ENCODE assay signal across 11 mouse cellular contexts in the genomic region with DNA sequence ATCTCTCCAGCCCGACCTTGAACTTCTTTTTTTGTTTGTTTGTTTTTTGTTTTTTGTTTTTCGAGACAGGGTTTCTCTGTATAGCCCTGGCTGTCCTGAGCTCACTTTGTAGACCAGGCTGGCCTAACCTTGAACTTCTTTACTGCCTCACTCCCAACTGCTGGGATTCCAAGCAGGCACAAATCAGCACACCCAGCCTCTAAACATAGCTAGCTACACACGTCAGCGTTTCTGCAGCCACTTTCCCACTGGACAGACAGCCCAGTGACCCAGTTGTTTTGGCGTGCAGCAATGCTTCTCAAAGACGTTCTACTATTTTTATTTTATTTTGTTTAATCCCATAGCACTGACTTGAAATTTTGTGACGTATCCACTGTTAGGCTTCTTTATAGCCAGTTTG. TPM values are rescaled to one million over a fixed set of nuclear protein-coding genes. Genes with fewer than 3 reads are reported as not detected.
DNase-seq lines count a peak whose midpoint lies in the region; ATAC-seq lines count a peak whose summit lies in the region.
"Had no signal": no experiment of that assay in that cellular context is flagged by ENCODE, and none has a peak within 500 bp of the region (broad histone marks: within the 10 kb centered on the region; RNA-seq: fewer than 3 reads in every experiment).

No protein-coding gene starts in this region.

- H3K27ac ChIP-seq in limb, embryonic 10.5 days, result no peak overlapping the region; the same call in 1 of the 2 replicates

- peaks cover 20% of the 10 kb centered on the region for H3K4me1 ChIP-seq in limb, embryonic 10.5 days

- ATAC-seq in granulocyte monocyte progenitor cell, adult 5-6 weeks (replicated peaks; ENCODE audit: poor library complexity, severe bottlenecking), result no peak

- intact Hi-C loops in heart, postnatal 25 days (cut with DNase I), result loop anchor here (2.0 kb wide), 1 partner anchor 53 kb away; the partner anchor contains the start of gene Cbfb
- intact Hi-C loops in gastrocnemius, postnatal 14 days (cut with DNase I; ENCODE audit: low total_unique reads), result loop anchor here (2.0 kb wide), 1 partner anchor 39 kb away; no protein-coding TSS in a partner anchor

- DNase-seq in heart, adult 11 months, result peak; percentile 73
- no peak for DNase-seq in heart, postnatal 25 days (ENCODE audit: low spot score)
- DNase-seq in ES-CJ7 (ENCODE audit: low read depth, low spot score), result peak; percentile 44
- DNase-seq in gastrocnemius, postnatal 14 days, result peak; percentile 27
- no peak for DNase-seq in limb, embryonic 10.5 days (ENCODE audit: low spot score)
- no peak for DNase-seq in layer of hippocampus, postnatal 36 days
- DNase-seq in kidney, adult 8-10 months, result no peak
- DNase-seq: cerebellum, adult 2 months had no signal

- H3K27me3 ChIP-seq in limb, embryonic 10.5 days (ENCODE audit: low read depth, poor library complexity, severe bottlenecking), result no peaks in the 10 kb centered on the region

- WGBS in limb, embryonic 10.5 days, result 83% methylated on average over 7 of the region's 7 CpGs

- H3K4me3 ChIP-seq in limb, embryonic 10.5 days, result peak overlapping the region; percentile 97; the same call in 1 of the 2 replicates

- H3K9me3 ChIP-seq in limb, embryonic 10.5 days (replicated peaks), result no peaks in the 10 kb centered on the region
- H3K9me3 ChIP-seq: G1E had no signal

- no peaks in the 10 kb centered on the region for H3K36me3 ChIP-seq in limb, embryonic 10.5 days

RNA-seq across cellular contexts. Expression of gene D230025D16Rik, which starts 1.1 kb away (rescaled TPM):
- total RNA-seq in heart, postnatal 25 days (2021), result 10 to 100 TPM; 18.5 to 19.5 TPM
- total RNA-seq in gastrocnemius, postnatal 14 days (2021), result 10 to 100 TPM; 14.6 to 18.7 TPM
- polyA plus RNA-seq in limb, embryonic 10.5 days (2016; fragmentation: Nextera tagmentation; extraction: Ambion mirVana), result 25.4 and 26.6 TPM in 2 replicates
- total RNA-seq in granulocyte monocyte progenitor cell, adult 5-6 weeks (2014; fragmentation: Nextera tagmentation), result 30.9 and 41.0 TPM in 2 replicates
- total RNA-seq in granulocyte monocyte progenitor cell, adult 5-6 weeks (2017), result 21.8 and 25.7 TPM in 2 replicates
- 10 to 100 TPM; 36.5 to 39.2 TPM for total RNA-seq in layer of hippocampus, postnatal 36 days (2021)

RNA-seq across cellular contexts. Expression of gene B3gnt9, which starts 31.1 kb away (rescaled TPM):
- total RNA-seq in heart, postnatal 25 days (2021), result 1 to 10 TPM; 4.1 to 4.9 TPM
- 1 to 10 TPM; 5.1 to 6.1 TPM for total RNA-seq in gastrocnemius, postnatal 14 days (2021)
- polyA plus RNA-seq in limb, embryonic 10.5 days (2016; fragmentation: Nextera tagmentation; extraction: Ambion mirVana), result 1.4 and 1.7 TPM in 2 replicates
- total RNA-seq in granulocyte monocyte progenitor cell, adult 5-6 weeks (2014; fragmentation: Nextera tagmentation), result 0.32 TPM in 1 of 2 replicates, not detected in the other
- total RNA-seq in granulocyte monocyte progenitor cell, adult 5-6 weeks (2017), result 1.0 TPM in 1 of 2 replicates, not detected in the other
- 1 to 10 TPM; 2.2 to 2.6 TPM for total RNA-seq in layer of hippocampus, postnatal 36 days (2021)

RNA-seq across cellular contexts. Expression of gene Tradd, which starts 40.6 kb away (rescaled TPM):
- total RNA-seq in heart, postnatal 25 days (2021), result 1 to 10 TPM; 4.4 to 6.9 TPM
- 1 to 10 TPM; 2.8 to 3.9 TPM for total RNA-seq in gastrocnemius, postnatal 14 days (2021)
- polyA plus RNA-seq in limb, embryonic 10.5 days (2016; fragmentation: Nextera tagmentation; extraction: Ambion mirVana), result 11.4 and 12.1 TPM in 2 replicates
- total RNA-seq in granulocyte monocyte progenitor cell, adult 5-6 weeks (2014; fragmentation: Nextera tagmentation), result 8.7 and 9.4 TPM in 2 replicates
- total RNA-seq in granulocyte monocyte progenitor cell, adult 5-6 weeks (2017), result 15.8 and 21.0 TPM in 2 replicates
- 1 to 10 TPM; 8.2 to 9.0 TPM for total RNA-seq in layer of hippocampus, postnatal 36 days (2021)

RNA-seq across cellular contexts. Expression of gene Fbxl8, which starts 40.6 kb away (rescaled TPM):
- 1 to 10 TPM; 2.4 to 2.7 TPM for total RNA-seq in heart, postnatal 25 days (2021)
- total RNA-seq in gastrocnemius, postnatal 14 days (2021), result 1 to 10 TPM; 1.3 TPM
- 0.81 and 1.1 TPM in 2 replicates for polyA plus RNA-seq in limb, embryonic 10.5 days (2016; fragmentation: Nextera tagmentation; extraction: Ambion mirVana)
- 0.21 and 4.4 TPM in 2 replicates for total RNA-seq in granulocyte monocyte progenitor cell, adult 5-6 weeks (2014; fragmentation: Nextera tagmentation)
- 1.7 and 3.6 TPM in 2 replicates for total RNA-seq in granulocyte monocyte progenitor cell, adult 5-6 weeks (2017)
- 1 to 10 TPM; 1.0 TPM for total RNA-seq in layer of hippocampus, postnatal 36 days (2021)

RNA-seq across cellular contexts. Expression of gene Hsf4, which starts 45.8 kb away (rescaled TPM):
- 1 to 10 TPM; 1.5 to 2.2 TPM for total RNA-seq in heart, postnatal 25 days (2021)
- 1 to 10 TPM in 1 of 2 experiments, under 1 TPM in 1; 0.95 to 1.4 TPM for total RNA-seq in gastrocnemius, postnatal 14 days (2021)
- 0.10 TPM in 1 of 2 replicates, not detected in the other for polyA plus RNA-seq in limb, embryonic 10.5 days (2016; fragmentation: Nextera tagmentation; extraction: Ambion mirVana)
- total RNA-seq in granulocyte monocyte progenitor cell, adult 5-6 weeks (2014; fragmentation: Nextera tagmentation), result not detected in 2 replicates
- total RNA-seq in granulocyte monocyte progenitor cell, adult 5-6 weeks (2017), result not detected in 2 replicates
- 1 to 10 TPM; 4.9 to 7.0 TPM for total RNA-seq in layer of hippocampus, postnatal 36 days (2021)
- total RNA-seq: neutrophil, adult 5-6 weeks had no signal

Comparison
In these comparisons a context has a peak if more than half of its experiments do, and no peak if none do; other contexts are left out.
1. DNase-seq: peak in heart, adult 11 months (single experiment), ES-CJ7 (single experiment) and gastrocnemius, postnatal 14 days (single experiment); none in heart, postnatal 25 days (single experiment), limb, embryonic 10.5 days (single experiment), layer of hippocampus, postnatal 36 days (0 of 2) and kidney, adult 8-10 months (0 of 2).